Mouse (Mus musculus): ENCODE results near the gene Lonp1. TPM values are rescaled to one million over a fixed set of nuclear protein-coding genes. Genes with fewer than 3 reads are reported as not detected.
A peak's percentile ranks its signal among the peaks of the same experiment; 100 is the strongest.

Lonp1 gene
- polyA plus RNA-seq (2014; fragmentation: Nextera tagmentation; extraction: Ambion mirVana) = 58.6 and 59.0 TPM in 2 replicates

- H3K36me3 ChIP-seq (ENCODE audit: control insufficient read depth, insufficient read depth, low read length) = peaks cover 22% of the 10 kb centered on the region
- H3K9me3 ChIP-seq (ENCODE audit: control insufficient read depth, low read length) = no peaks in the 10 kb centered on the region
- peak within 1 kb of the TSS; percentile 96 for H3K4me2 ChIP-seq (ENCODE audit: low read length)
- peak; percentile 93 for ATAC-seq (ENCODE audit: insufficient number of reproducible peaks, insufficient read depth, low FRiP score, low read depth)
- peak within 1 kb of the TSS; percentile 82 to 94 for H3K4me3 ChIP-seq (ENCODE audit: control insufficient read depth in 1 of 2, insufficient read depth in 1 of 2, low read depth in 1 of 2, low read length in 2 of 2)
- H3K9ac ChIP-seq (ENCODE audit: low read length) = peak within 1 kb of the TSS; percentile 95
- H3K4me1 ChIP-seq (ENCODE audit: control insufficient read depth in 2 of 2, insufficient read depth in 2 of 2, low read length in 2 of 2) = peaks cover 10 to 20% of the 10 kb centered on the region in 2 experiments
- peak within 1 kb of the TSS; percentile 6 to 67 for H3K27ac ChIP-seq (replicated peaks in 1 of 2; ENCODE audit: control insufficient read depth in 1 of 2, insufficient read depth in 1 of 2, low read depth in 2 of 2, low read length in 2 of 2)
- H3K27me3 ChIP-seq (ENCODE audit: control insufficient read depth, insufficient read depth, low read length) = no peaks in the 10 kb centered on the region
- under 1% methylated on average over 51 of the region's 51 CpGs for WGBS
These were observed at the start of gene Lonp1 for GRCm38 (mm10) chr17:56626754-56627470. Lonp1 (minus strand) TSS chr17:56626887.

GRCm38 (mm10) chr17:56673647-56674416 lies 47.1 kb upstream of the Lonp1 start:
- 2% methylated on average over 35 of the region's 37 CpGs for WGBS
- no peak for ATAC-seq (ENCODE audit: insufficient number of reproducible peaks, insufficient read depth, low FRiP score, low read depth)
- H3K27ac ChIP-seq (replicated peaks in 1 of 2; ENCODE audit: control insufficient read depth in 1 of 2, insufficient read depth in 1 of 2, low read depth in 2 of 2, low read length in 2 of 2) = peak overlapping the region in 1 of 2 experiments; percentile 66; a peak in 2 of 4 replicates
- H3K4me3 ChIP-seq (ENCODE audit: control insufficient read depth in 1 of 2, insufficient read depth in 1 of 2, low read depth in 1 of 2, low read length in 2 of 2) = peak overlapping the region; percentile 78 to 84
- H3K36me3 ChIP-seq (ENCODE audit: control insufficient read depth, insufficient read depth, low read length) = peaks cover 31% of the 10 kb centered on the region
- H3K9me3 ChIP-seq (ENCODE audit: control insufficient read depth, low read length) = no peaks in the 10 kb centered on the region
- peak overlapping the region; percentile 87 for H3K4me2 ChIP-seq (ENCODE audit: low read length)
- peak overlapping the region; percentile 96 for H3K9ac ChIP-seq (ENCODE audit: low read length)
- H3K4me1 ChIP-seq (ENCODE audit: control insufficient read depth in 2 of 2, insufficient read depth in 2 of 2, low read length in 2 of 2) = peaks cover 6 to 20% of the 10 kb centered on the region in 2 experiments
- no peaks in the 10 kb centered on the region for H3K27me3 ChIP-seq (ENCODE audit: control insufficient read depth, insufficient read depth, low read length)

GRCm38 (mm10) chr17:56672941-56673646 lies 46.4 kb upstream of the Lonp1 start, which contains the start of gene Ranbp3:
Ranbp3 (plus strand) TSS chr17:56673294.
- peak; percentile 94 for ATAC-seq (ENCODE audit: insufficient number of reproducible peaks, insufficient read depth, low FRiP score, low read depth)
- Histone ChIP-seq H3K36me3 (ENCODE audit: control insufficient read depth, insufficient read depth, low read length) (peaks cover 27% of the 10 kb centered on the region), H3K27ac (replicated peaks in 1 of 2; ENCODE audit: control insufficient read depth in 1 of 2, insufficient read depth in 1 of 2, low read depth in 2 of 2, low read length in 2 of 2) (peak within 1 kb of the TSS; percentile 94 to 97), H3K27me3 (ENCODE audit: control insufficient read depth, insufficient read depth, low read length) (peaks cover 2% of the 10 kb centered on the region; the same call in 1 of the 2 replicates), H3K4me3 (ENCODE audit: control insufficient read depth in 1 of 2, insufficient read depth in 1 of 2, low read depth in 1 of 2, low read length in 2 of 2) (peak within 1 kb of the TSS; percentile 78 to 84), H3K4me1 (ENCODE audit: control insufficient read depth in 2 of 2, insufficient read depth in 2 of 2, low read length in 2 of 2) (peaks cover 6 to 22% of the 10 kb centered on the region in 2 experiments), H3K9ac (ENCODE audit: low read length) (peak within 1 kb of the TSS; percentile 96), H3K4me2 (ENCODE audit: low read length) (peak within 1 kb of the TSS; percentile 87), H3K9me3 (ENCODE audit: control insufficient read depth, low read length) (no peaks in the 10 kb centered on the region)
- WGBS = under 1% methylated on average over 58 of the region's 66 CpGs

GRCm38 (mm10) chr17:56669766-56670165 lies 43.1 kb upstream of the Lonp1 start:
- Histone ChIP-seq H3K9me3 (ENCODE audit: control insufficient read depth, low read length) (no peaks in the 10 kb centered on the region), H3K4me1 (ENCODE audit: control insufficient read depth in 2 of 2, insufficient read depth in 2 of 2, low read length in 2 of 2) (peaks cover 6 to 11% of the 10 kb centered on the region in 2 experiments), H3K27me3 (ENCODE audit: control insufficient read depth, insufficient read depth, low read length) (peaks cover 8% of the 10 kb centered on the region; the same call in 1 of the 2 replicates), H3K4me3 (ENCODE audit: control insufficient read depth in 1 of 2, insufficient read depth in 1 of 2, low read depth in 1 of 2, low read length in 2 of 2) (no peak overlapping the region), H3K27ac (replicated peaks in 1 of 2; ENCODE audit: control insufficient read depth in 1 of 2, insufficient read depth in 1 of 2, low read depth in 2 of 2, low read length in 2 of 2) (no peak overlapping the region), H3K9ac (ENCODE audit: low read length) (no peak overlapping the region), H3K4me2 (ENCODE audit: low read length) (no peak overlapping the region), H3K36me3 (ENCODE audit: control insufficient read depth, insufficient read depth, low read length) (no peaks in the 10 kb centered on the region)
- no peak for ATAC-seq (ENCODE audit: insufficient number of reproducible peaks, insufficient read depth, low FRiP score, low read depth)
- 82% methylated on average over 8 of the region's 8 CpGs for WGBS

GRCm38 (mm10) chr17:56668384-56669144 lies 41.9 kb upstream of the Lonp1 start:
- H3K9me3 ChIP-seq (ENCODE audit: control insufficient read depth, low read length) = no peaks in the 10 kb centered on the region
- H3K27ac ChIP-seq (replicated peaks in 1 of 2; ENCODE audit: control insufficient read depth in 1 of 2, insufficient read depth in 1 of 2, low read depth in 2 of 2, low read length in 2 of 2) = no peak overlapping the region
- H3K9ac ChIP-seq (ENCODE audit: low read length) = peak overlapping the region; percentile 64
- peaks cover 11 to 13% of the 10 kb centered on the region in 2 experiments; a peak in 3 of 4 replicates for H3K4me1 ChIP-seq (ENCODE audit: control insufficient read depth in 2 of 2, insufficient read depth in 2 of 2, low read length in 2 of 2)
- no peaks in the 10 kb centered on the region for H3K36me3 ChIP-seq (ENCODE audit: control insufficient read depth, insufficient read depth, low read length)
- peak overlapping the region; percentile 74 for H3K4me2 ChIP-seq (ENCODE audit: low read length)
- WGBS = 3% methylated on average over 31 of the region's 31 CpGs
- peaks cover 8% of the 10 kb centered on the region; the same call in 1 of the 2 replicates for H3K27me3 ChIP-seq (ENCODE audit: control insufficient read depth, insufficient read depth, low read length)
- peak overlapping the region; percentile 33 to 47 for H3K4me3 ChIP-seq (ENCODE audit: control insufficient read depth in 1 of 2, insufficient read depth in 1 of 2, low read depth in 1 of 2, low read length in 2 of 2)
- ATAC-seq (ENCODE audit: insufficient number of reproducible peaks, insufficient read depth, low FRiP score, low read depth) = no peak

GRCm38 (mm10) chr17:56667591-56667990 lies 40.9 kb upstream of the Lonp1 start:
- H3K9me3 ChIP-seq (ENCODE audit: control insufficient read depth, low read length) = no peaks in the 10 kb centered on the region
- H3K27ac ChIP-seq (replicated peaks in 1 of 2; ENCODE audit: control insufficient read depth in 1 of 2, insufficient read depth in 1 of 2, low read depth in 2 of 2, low read length in 2 of 2) = no peak overlapping the region
- H3K27me3 ChIP-seq (ENCODE audit: control insufficient read depth, insufficient read depth, low read length) = peaks cover 8% of the 10 kb centered on the region; the same call in 1 of the 2 replicates
- H3K4me1 ChIP-seq (ENCODE audit: control insufficient read depth in 2 of 2, insufficient read depth in 2 of 2, low read length in 2 of 2) = peaks cover 11 to 12% of the 10 kb centered on the region in 2 experiments; a peak in 3 of 4 replicates
- no peak overlapping the region for H3K9ac ChIP-seq (ENCODE audit: low read length)
- H3K4me3 ChIP-seq (ENCODE audit: control insufficient read depth in 1 of 2, insufficient read depth in 1 of 2, low read depth in 1 of 2, low read length in 2 of 2) = no peak overlapping the region
- no peaks in the 10 kb centered on the region for H3K36me3 ChIP-seq (ENCODE audit: control insufficient read depth, insufficient read depth, low read length)
- H3K4me2 ChIP-seq (ENCODE audit: low read length) = no peak overlapping the region
- 62% methylated on average over 3 of the region's 3 CpGs for WGBS
- ATAC-seq (ENCODE audit: insufficient number of reproducible peaks, insufficient read depth, low FRiP score, low read depth) = no peak

All from heart, embryonic 14.5 days (tissue).